Comparison of ENCODE assay signal across 18 mouse cellular contexts in the genomic region with DNA sequence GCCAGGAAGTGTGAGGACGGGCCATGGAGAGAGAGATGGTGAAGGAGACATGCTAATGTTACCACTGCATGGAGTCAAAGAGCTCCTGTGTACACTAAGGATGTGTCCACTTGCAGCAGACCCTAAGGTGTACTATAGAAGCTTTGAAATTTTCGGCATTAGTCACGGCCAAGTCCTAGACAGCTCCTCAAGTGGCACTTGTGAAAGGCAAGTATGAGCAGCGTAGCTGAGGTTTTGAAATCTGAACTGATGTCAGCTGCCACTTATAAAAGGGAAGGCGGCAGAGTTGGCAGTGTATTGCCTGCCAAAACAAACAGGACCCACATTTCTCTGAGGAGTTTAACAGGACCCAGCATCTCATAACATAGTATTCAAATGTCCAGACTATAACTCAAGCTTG.
A peak's percentile ranks its signal among the peaks of the same experiment; 100 is the strongest.
DNase-seq lines count a peak whose midpoint lies in the region.
"Had no signal": no experiment of that assay in that cellular context is flagged by ENCODE, and none has a peak within 500 bp of the region (broad histone marks: within the 10 kb centered on the region; RNA-seq: fewer than 3 reads in every experiment).

No protein-coding gene starts in this region.

- H3K9me3 ChIP-seq in heart, embryonic 10.5 days, result no peaks in the 10 kb centered on the region
- H3K9me3 ChIP-seq: embryonic facial prominence, embryonic 15.5 days; forebrain, embryonic 10.5 days; G1E; midbrain, embryonic 13.5 days had no signal

- intact Hi-C loops in left cerebral cortex, postnatal 14 days (cut with DNase I), result no loop called here

- H3K27ac ChIP-seq in heart, embryonic 10.5 days, result no peak overlapping the region
- H3K27ac ChIP-seq: embryonic facial prominence, embryonic 15.5 days; forebrain, embryonic 10.5 days; hindbrain, embryonic 14.5 days; midbrain, embryonic 13.5 days had no signal

- 62% methylated on average over 5 of the region's 5 CpGs for WGBS in heart, embryonic 10.5 days

- H3K36me3 ChIP-seq in heart, embryonic 10.5 days, result no peaks in the 10 kb centered on the region
- H3K36me3 ChIP-seq: embryonic facial prominence, embryonic 15.5 days; G1E had no signal

- peak; percentile 47 for DNase-seq in heart, embryonic 10.5 days (ENCODE audit: low spot score)
- no peak for DNase-seq in heart, adult 8-10 months (ENCODE audit: low spot score)
- peak; percentile 38 for DNase-seq in 3134 (ENCODE audit: extremely low read depth, insufficient read length, low spot score)
- peak; percentile 57 for DNase-seq in induced T-regulatory cell, adult 2 months (ENCODE audit: low read depth)
- peak; percentile 59 for DNase-seq in lung, postnatal 14 days
- DNase-seq in left cerebral cortex, adult 11 months (ENCODE audit: low spot score), result no peak
- no peak for DNase-seq in left cerebral cortex, postnatal 14 days (ENCODE audit: low spot score in 2 of 2)
- DNase-seq: adrenal gland, postnatal 36 days; cerebellum, adult 9-10 months; gastrocnemius, postnatal 36 days; heart, postnatal 10 days; kidney, postnatal 14 days; thymus, adult 18-20 months had no signal

- H3K27me3 ChIP-seq in heart, embryonic 10.5 days (ENCODE audit: insufficient read depth, poor library complexity, severe bottlenecking), result no peaks in the 10 kb centered on the region
- H3K27me3 ChIP-seq: embryonic facial prominence, embryonic 15.5 days; midbrain, embryonic 13.5 days had no signal

- H3K4me3 ChIP-seq in heart, embryonic 10.5 days, result no peak overlapping the region
- H3K4me3 ChIP-seq: embryonic facial prominence, embryonic 15.5 days; forebrain, embryonic 10.5 days; midbrain, embryonic 13.5 days had no signal

- no peaks in the 10 kb centered on the region for H3K4me1 ChIP-seq in heart, embryonic 10.5 days
- H3K4me1 ChIP-seq: forebrain, embryonic 10.5 days; midbrain, embryonic 13.5 days had no signal

Comparison
In these comparisons a context has a peak if more than half of its experiments do, and no peak if none do; other contexts are left out.
1. DNase-seq: peak in heart, embryonic 10.5 days (single experiment), 3134 (single experiment), induced T-regulatory cell, adult 2 months (single experiment) and lung, postnatal 14 days (single experiment); none in heart, adult 8-10 months (single experiment), left cerebral cortex, adult 11 months (single experiment) and left cerebral cortex, postnatal 14 days (0 of 2).